Mouse (Mus musculus) ES-E14 (cell line): ENCODE data around the gene Dnajc5g.

Experiments
- CHD2 ChIP-seq: IDR thresholded peaks from 2 replicates; pipeline ENCODE4 v1.6.1; 2014; ENCODE audit warnings: mild to moderate bottlenecking, low read depth, low read length, inconsistent platforms
- HCFC1 ChIP-seq: IDR thresholded peaks from 2 replicates; pipeline ENCODE4 v1.6.1; 2012; ENCODE audit warnings: low read length, inconsistent platforms, borderline replicate concordance; ENCODE audit not compliant: insufficient read depth
- MAFK ChIP-seq: IDR thresholded peaks from 2 replicates; pipeline ENCODE4 v1.6.1; 2014; ENCODE audit warnings: mild to moderate bottlenecking, low read depth, low read length, inconsistent platforms; ENCODE audit not compliant: insufficient read depth
- ZC3H11A ChIP-seq: IDR thresholded peaks from 2 replicates; pipeline ENCODE4 v1.6.1; 2012; ENCODE audit warnings: low read depth, mild to moderate bottlenecking, inconsistent platforms, low read length, borderline replicate concordance
- ZNF384 ChIP-seq: IDR thresholded peaks from 2 replicates; pipeline ENCODE4 v1.6.1; 2012; ENCODE audit warnings: low read depth, low read length, inconsistent platforms

DNA sequence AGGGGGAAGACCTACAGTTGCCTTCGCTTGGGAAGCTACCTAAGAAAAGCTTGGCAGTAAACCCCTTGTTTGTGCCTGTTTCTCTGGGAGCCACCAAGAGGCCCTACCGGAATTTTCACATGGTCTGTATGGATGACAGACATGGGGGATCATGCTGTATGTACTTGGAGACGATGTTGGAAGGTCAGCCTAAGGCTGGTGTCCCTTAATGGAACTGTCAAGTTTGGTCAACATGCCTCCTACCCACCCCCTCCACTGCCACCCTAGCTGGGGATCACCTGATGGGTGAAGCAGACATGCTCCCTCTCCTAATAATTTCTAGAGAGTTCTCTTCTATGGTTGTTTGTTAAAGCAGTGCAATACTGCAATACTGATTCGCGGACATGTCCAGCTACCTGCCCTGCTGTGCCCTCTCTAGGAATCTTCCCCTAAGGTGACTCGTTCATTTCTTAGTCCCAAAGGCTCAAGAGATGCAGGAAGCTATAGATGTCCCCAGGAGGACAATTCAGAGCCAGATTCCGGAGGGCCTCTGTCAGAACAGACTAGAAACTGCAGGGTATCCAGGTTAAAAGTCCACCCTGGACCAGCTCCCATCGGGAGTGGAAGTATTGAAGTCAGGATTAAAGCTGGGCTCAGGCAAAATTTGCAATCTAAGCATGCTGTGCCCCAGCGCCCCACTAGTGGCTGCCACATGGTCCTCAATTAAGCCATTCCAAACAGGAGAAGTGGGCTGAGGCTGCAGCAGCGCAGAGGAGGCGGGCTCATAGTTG lies 10.2 kb upstream of the Dnajc5g start:
- TF ChIP-seq CHD2: no peak
- no peak for TF ChIP-seq MAFK
- TF ChIP-seq ZNF384: no peak
- no peak for TF ChIP-seq HCFC1
- TF ChIP-seq ZC3H11A: no peak
